Mouse (Mus musculus): ENCODE data around the gene Sbk2.
A peak's percentile ranks its signal among the peaks of the same experiment; 100 is the strongest.

Sbk2 gene

DNA sequence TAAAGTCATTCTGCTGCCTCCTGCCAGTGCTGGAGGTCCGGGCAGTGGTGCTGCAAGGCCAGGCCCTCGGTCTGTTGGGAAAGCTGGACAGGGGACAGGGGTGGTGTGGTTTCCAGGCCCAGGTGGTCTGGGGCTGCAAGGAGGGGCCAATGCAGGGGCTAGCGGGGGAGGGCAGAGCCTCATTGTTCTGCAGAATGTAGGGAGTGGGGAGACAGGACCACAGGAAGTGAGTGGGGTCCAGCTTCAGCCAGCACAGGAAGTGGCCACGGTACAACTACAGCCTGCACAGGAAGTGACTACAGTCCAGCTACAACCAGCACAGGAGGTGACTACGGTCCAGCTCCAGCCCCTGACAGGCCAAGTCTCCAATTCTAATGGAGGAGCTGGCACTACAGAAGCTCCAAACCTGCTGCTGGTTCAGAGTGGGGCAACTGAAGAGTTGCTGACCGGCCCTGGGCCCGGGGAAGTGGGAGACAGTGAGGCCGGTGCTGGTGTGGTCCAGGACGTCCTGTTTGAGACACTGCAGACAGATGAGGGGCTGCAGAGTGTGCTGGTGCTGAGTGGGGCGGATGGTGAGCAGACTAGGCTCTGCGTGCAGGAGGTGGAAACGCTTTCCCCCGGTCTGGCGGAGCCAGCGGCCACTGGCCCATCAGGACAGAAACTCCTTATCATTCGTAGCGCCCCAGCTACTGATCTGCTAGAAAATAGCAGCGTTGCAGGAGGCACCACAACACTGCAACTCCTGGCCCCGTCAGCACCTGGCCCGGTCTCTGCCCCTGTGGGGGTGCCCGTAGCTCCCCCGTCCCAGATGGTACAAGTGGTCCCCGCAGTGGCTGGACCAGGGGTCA, 43.0 kb downstream of the Sbk2 start:
- peak; percentile 59 for DNase-seq

DNA sequence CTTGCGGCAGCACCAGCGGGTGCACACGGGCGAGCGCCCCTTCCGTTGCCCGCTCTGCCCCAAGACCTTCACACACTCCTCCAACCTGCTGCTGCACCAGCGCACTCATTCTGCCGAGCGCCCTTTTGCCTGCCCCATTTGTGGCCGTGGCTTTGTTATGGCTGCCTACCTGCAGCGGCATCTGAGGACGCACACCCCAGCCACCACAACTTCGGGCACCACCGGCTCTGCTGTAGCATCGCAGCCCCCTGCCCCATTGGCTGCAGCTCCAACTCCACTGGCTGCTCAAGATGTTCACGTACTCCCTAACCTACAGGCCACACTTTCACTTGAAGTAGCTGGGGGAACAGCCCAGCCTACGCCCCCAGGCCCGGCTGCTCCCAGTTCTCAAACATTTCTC, 43.7 kb downstream of the Sbk2 start:
- DNase-seq, result peak; percentile 44

DNA sequence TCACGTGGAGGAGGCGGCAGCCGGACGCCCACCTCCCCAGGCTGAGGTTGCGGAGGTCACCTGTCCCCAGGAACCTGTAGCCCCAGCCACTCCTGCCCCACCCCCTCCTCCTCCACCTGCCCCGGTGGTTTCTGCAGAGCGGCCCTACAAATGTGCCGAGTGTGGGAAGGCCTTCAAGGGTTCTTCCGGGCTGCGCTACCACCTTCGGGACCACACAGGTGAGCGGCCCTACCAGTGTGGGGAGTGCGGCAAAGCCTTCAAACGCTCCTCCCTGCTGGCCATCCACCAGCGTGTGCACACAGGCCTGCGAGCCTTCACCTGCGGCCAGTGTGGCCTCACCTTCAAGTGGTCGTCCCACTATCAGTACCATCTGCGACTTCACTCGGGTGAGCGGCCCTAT, 44.2 kb downstream of the Sbk2 start:
- DNase-seq, result peak; percentile 40

DNA sequence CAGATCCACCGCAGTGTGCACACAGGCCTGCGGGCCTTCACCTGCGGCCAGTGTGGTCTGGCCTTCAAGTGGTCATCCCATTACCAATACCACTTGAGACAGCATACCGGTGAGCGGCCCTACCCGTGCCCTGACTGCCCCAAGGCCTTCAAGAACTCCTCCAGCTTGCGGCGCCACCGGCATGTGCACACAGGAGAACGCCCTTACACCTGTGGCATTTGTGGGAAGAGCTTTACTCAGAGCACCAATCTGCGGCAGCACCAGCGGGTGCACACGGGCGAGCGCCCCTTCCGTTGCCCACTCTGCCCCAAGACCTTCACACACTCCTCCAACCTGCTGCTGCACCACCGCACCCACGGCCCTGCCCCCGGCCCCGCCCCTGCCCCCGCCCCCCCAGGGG, 45.1 kb downstream of the Sbk2 start:
- DNase-seq, result peak; percentile 39

DNA sequence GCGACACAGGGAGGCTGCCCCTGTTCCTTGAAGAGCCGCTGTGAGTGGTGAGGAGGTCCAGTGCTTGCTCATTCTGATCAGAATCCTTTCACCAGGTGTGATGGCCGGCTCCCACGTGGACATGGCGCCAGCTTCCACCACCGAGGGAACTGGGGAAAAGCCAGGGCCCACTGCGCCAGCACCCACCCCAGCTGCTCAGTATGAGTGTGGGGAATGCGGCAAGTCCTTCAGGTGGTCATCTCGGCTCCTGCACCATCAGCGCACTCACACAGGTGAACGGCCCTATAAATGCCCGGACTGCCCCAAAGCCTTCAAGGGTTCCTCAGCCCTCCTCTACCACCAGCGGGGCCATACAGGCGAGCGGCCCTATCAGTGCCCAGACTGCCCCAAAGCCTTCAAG, 45.5 kb downstream of the Sbk2 start:
- peak; percentile 47 for DNase-seq

GRCm38 (mm10) chr7:4917494-4917893, 46.7 kb downstream of the Sbk2 start:
- peak; percentile 52 for DNase-seq

DNA sequence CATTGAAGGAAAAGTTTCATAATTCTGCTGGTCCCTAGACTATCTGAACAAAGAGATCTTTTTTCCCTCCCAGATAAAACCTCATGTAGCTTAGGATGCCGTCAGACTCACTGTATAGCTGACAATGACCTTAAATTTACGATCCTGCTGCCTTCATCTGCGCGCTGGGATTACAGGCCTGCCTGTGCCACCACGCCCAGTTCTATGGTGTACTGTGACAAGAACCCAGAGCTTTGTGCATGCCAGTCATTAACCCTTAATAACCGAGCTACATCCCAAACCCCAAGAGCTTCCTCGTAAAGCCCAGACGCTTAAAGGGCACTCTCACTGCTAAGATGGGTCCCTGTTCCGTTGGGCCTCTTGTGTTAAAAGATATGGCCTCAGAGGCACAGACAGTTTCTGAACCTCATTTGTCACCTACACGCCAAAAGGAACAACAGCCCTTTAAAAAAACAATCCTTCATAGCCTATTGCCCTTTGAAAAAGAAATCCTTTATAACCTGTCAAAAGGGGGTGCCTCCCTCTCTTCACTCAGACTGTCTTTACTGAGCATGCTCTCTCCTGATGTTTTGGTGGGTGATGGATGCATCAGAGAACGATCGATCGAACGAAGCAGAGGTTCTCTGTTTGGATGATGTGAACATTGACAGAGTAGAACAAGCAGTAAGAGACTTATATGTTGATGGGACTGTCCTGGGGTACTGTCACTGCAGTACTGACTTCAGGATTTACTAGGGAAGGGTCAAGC, 48.4 kb downstream of the Sbk2 start:
- peak; percentile 69 for DNase-seq

- peak; percentile 95 for DNase-seq
These were observed 49.1 kb downstream of the Sbk2 start, which contains the start of gene Zfp628 for GRCm38 (mm10) chr7:4915007-4915665. Gene Zfp628 (plus strand): TSS chr7:4915217.

DNA sequence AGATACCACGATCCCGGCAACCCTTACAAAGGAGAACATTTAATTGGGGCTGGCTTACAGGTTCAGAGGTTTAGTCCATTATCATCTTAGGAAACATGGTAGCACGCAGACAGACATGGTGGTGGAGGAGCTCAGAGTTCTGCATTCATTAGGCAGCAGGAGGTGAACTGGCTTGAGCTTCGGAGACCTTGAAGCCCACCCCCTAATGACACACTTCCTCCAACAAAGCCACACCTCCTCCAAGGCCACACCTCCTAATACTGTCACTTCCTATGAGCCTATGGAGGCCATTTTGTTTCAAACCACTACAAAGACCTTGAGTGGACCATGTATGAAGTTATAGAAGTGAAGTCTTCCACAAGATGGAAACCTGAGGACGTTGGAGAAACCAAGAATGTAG, 52.0 kb downstream of the Sbk2 start:
- no peak for DNase-seq

DNA sequence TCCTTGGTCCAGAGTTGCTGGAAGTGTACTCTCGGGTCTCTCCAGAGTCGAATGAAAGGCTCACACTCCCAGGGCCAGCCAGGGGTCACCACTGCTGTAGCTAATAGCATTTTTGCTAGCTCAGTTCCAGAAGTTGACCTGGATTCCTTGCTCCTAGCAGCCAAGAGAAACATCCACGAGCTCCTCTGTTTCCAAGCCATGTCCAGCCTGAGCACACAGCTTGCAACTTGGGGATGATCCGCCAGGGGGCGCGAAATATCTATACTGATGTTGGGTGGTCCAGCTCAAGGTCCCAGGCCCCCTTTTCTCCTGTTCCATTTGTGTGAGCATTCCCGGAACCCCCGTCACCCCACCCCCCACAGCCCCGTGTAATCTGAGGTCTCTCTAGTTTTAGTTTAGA, 52.6 kb downstream of the Sbk2 start:
- DNase-seq, result peak; percentile 40

DNA sequence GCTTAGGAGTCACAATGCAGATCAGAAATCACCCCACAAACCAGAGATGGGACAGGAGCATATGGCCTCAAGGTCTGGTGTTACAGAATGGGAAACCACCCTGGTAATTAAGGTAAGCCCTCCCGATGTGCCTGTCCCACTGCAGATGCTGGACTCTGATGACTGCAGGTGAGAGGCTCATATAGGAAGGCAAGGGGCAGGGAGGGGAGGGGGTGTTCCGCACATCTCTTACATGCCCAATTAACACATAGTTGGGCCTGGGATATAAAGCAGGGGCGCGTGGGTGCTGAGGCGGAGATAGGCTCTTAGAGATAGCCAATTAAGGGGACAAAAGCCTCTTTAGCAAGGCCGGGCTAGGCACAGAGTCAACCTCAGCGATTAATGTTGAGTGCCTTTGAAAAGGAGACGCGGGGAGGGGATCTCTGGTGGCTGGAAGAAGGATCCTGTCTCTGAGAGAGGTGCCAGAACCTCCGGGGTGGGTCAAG, 57.7 kb downstream of the Sbk2 start, which contains the start of gene Gm36210:
Gene Gm36210, minus strand, starts transcription at position 51 of the 485 bp plus-strand sequence.
- no peak for DNase-seq

GRCm38 (mm10) chr7:4902404-4902803, 61.8 kb downstream of the Sbk2 start:
- no peak for DNase-seq

- DNase-seq, result no peak
These were observed 63.0 kb downstream of the Sbk2 start for GRCm38 (mm10) chr7:4901171-4901570.

DNA sequence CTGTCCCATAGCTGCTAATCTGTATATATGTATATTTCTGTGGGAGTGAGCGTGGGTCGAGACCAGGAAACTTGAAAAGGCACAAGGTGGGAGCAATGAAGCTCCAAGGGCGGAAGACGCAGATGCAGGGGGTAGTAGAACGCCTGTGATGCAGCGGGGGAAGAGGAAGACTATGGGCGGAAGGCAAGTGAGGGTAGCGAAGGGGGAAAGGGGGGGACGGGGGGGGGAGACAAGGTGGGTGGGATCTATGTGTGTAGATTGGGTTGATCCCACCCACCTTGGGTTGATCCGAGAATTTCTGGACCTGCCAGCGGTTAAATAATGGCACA, 63.7 kb downstream of the Sbk2 start:
- no peak for DNase-seq

DNA sequence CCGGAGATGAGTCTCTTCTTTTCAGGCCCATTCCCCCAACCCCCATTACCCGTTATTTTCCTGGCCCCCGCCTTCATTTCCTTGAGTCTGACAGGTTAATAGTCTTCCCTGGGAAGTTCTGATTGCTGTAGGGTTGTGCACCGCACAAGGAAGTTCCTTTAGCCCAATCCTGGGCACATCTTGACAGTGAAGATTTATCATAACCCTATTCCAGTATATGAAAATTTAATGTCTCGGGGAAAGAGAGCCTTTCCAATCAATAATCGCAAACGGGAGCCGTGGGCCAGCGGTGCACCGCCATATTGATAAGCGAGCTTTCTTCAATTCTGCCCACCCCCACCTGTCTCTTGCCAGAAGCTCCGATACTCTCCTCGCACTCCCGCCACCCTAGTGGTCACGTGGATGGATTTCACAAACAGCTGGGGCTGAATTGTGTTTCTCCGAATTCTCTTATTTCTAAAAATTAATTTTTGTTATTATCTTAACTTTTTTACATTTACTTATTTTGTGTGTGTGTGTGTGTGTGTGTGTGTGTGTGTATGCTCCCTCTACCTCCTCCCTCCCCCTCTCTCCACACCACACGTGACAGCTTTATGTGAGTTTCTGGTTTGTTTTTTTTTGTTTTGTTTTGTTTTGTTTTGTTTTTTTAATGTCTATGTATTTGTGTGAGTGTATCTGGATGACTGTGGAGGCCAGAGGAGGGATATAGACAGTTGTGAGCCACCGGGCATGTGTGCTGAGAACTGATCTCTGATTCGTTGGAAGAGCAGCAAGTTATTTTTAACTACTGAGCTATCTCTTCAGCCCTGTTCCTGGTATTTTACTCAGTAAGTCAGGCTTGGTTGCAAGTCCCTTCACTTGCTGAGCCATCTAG, 64.3 kb downstream of the Sbk2 start:
- no peak for DNase-seq

DNA sequence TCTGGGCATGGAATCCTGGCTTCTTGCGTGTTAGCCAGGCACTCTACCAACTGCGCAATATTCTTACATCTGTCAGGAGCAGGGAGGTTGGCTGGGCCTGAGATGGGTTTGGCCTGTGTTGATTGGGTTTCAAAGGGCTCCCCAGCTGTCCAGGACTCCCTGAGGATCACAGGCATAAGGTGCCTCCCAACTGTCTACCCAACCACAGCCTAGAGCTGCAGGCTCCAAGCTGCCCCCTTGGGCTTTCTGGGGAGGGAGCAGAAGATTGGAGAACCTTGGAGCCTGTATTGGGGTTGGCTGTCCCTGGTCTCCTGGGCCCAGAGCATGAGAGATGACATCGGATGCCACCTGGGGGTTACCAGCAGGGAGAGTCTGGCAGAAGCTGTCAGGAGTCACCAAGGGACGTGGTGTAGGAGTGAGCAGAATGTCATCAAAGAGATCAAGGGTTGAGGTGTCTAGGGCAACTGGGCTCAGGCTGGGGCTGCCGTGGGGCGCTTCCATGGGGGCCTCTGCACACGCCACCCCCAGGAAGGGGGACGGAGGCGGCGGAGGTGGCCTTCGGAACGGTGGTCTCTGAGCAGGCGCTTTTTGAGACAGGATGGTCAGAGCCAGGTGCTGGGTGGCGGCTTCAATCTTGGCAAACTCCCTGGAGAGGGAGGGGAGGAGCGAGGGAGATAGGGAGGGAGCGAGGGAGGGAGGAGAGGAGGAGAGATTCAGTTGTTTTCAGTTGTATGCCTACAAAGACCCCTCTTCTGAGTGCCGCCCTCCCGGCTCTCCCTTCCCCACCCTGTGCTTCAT, 65.2 kb downstream of the Sbk2 start:
- DNase-seq, result peak; percentile 58

DNA sequence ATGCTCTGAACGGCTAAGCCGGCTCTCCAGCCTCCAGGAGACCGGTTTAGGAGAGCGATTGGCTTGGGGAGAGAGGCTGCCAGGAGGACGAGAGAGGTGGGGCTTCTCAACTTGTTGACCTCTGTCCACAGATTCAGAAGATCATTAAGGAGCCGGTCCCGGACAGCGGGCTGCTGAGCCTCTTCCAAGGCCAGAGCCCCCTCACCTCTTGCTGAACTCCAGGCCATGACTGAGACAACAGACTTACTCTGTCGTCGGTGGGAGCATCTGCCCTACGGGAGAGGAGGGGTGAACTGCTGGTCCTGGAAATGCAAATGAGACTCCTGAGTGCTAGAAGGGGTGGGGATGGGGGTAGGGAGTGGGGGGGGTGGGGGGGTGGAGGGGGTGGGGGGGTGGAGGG, 69.0 kb downstream of the Sbk2 start:
- no peak for DNase-seq
